13 mouse cellular contexts compared by ENCODE assay signal in the genomic region with DNA sequence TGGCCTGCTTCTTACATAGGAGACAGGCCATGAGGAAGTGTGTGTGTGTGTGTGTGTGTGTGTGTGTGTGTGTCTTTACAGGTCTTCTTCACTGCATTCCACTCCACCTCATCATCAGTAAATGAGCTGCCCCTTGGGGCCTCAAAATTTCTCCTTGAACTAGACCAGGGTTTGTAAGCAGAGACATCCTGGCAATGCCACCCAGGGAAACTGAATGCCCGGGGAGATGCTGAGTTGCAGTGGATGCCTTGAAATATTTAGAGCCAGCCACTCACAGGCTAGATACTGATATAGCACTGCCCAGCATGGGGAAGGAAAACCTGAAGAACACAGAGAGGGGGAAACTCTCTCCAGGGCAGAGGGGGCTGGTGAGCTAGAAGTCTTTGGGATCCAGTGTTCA.
"Had no signal": no experiment of that assay in that cellular context is flagged by ENCODE, and none has a peak within 500 bp of the region (broad histone marks: within the 10 kb centered on the region; RNA-seq: fewer than 3 reads in every experiment).

No protein-coding gene starts in this region.

- H3K36me3 ChIP-seq: kidney, embryonic 15.5 days; limb, embryonic 13.5 days; liver, embryonic 12.5 days; liver, embryonic 15.5 days; lung, embryonic 15.5 days; neural tube, embryonic 12.5 days had no signal

- H3K9me3 ChIP-seq: kidney, embryonic 15.5 days; limb, embryonic 13.5 days; liver, embryonic 12.5 days; liver, embryonic 15.5 days; lung, embryonic 15.5 days; megakaryocyte, embryonic 14.5 days; neural tube, embryonic 12.5 days; neural tube, embryonic 15.5 days had no signal

- H3K9ac ChIP-seq: kidney, embryonic 15.5 days; limb, embryonic 13.5 days; liver, embryonic 12.5 days; liver, embryonic 15.5 days; lung, embryonic 15.5 days; neural tube, embryonic 12.5 days; neural tube, embryonic 15.5 days had no signal

- H3K27ac ChIP-seq: kidney, embryonic 15.5 days; limb, embryonic 13.5 days; liver, embryonic 12.5 days; liver, embryonic 15.5 days; lung, embryonic 15.5 days; neural tube, embryonic 12.5 days; neural tube, embryonic 15.5 days had no signal

- H3K4me1 ChIP-seq: liver, embryonic 12.5 days; liver, embryonic 15.5 days; megakaryocyte, embryonic 14.5 days had no signal

- DNase-seq: layer of hippocampus, adult 9-11 months; right cerebral cortex, adult 18-20 months; right cerebral cortex, postnatal 14 days; thymus, adult 18-20 months had no signal

- H3K4me2 ChIP-seq: kidney, embryonic 15.5 days; limb, embryonic 13.5 days; liver, embryonic 12.5 days; liver, embryonic 15.5 days; lung, embryonic 15.5 days; midbrain, embryonic 11.5 days; neural tube, embryonic 12.5 days; neural tube, embryonic 15.5 days had no signal

- H3K4me3 ChIP-seq: kidney, embryonic 15.5 days; limb, embryonic 13.5 days; liver, embryonic 12.5 days; liver, embryonic 15.5 days; lung, embryonic 15.5 days; megakaryocyte, embryonic 14.5 days; neural tube, embryonic 12.5 days; neural tube, embryonic 15.5 days had no signal

- ATAC-seq: liver, embryonic 12.5 days had no signal

- H3K27me3 ChIP-seq: kidney, embryonic 15.5 days; liver, embryonic 15.5 days; lung, embryonic 15.5 days; neural tube, embryonic 12.5 days; neural tube, embryonic 15.5 days had no signal
